Mouse (Mus musculus) C2C12 (cell line): Measurements from ENCODE around the gene Zfp819. TPM values are rescaled to one million over a fixed set of nuclear protein-coding genes. Genes with fewer than 3 reads are reported as not detected.
A peak's percentile ranks its signal among the peaks of the same experiment; 100 is the strongest.

Experiments
- H3K27me3 ChIP-seq: one replicate; pipeline ENCODE4 v1.6.1; 2011; ENCODE audit not compliant: control insufficient read depth, insufficient read depth, insufficient read length
- H3K36me3 ChIP-seq: one replicate; pipeline ENCODE4 v1.6.1; 2011; ENCODE audit not compliant: control insufficient read depth, insufficient read depth
- H3K4me3 ChIP-seq: one replicate; pipeline ENCODE4 v1.5.1; 2011; ENCODE audit warnings: mild to moderate bottlenecking, control low read depth; ENCODE audit not compliant: poor library complexity, insufficient read depth, severe bottlenecking
- H3K79me2 ChIP-seq: one replicate; pipeline ENCODE4 v1.6.1; 2011; ENCODE audit not compliant: control insufficient read depth, insufficient read depth
- H3K79me3 ChIP-seq: one replicate; pipeline ENCODE4 v1.6.1; 2011; ENCODE audit warnings: low read depth, control low read depth
- H3ac ChIP-seq: one replicate; pipeline ENCODE3; 2011; ENCODE audit warnings: low read depth; ENCODE audit not compliant: control insufficient read depth, insufficient read length
- CEBPB ChIP-seq: IDR thresholded peaks from one replicate; pipeline ENCODE4 v1.6.1; 2011; ENCODE audit warnings: low read depth, mild to moderate bottlenecking, control low read depth, moderate library complexity
- CTCF ChIP-seq: IDR thresholded peaks from one replicate; pipeline ENCODE4 v1.5.1; 2011; ENCODE audit not compliant: control insufficient read depth, insufficient read depth, insufficient read length
- FOSL1 ChIP-seq: IDR thresholded peaks from one replicate; pipeline ENCODE4 v1.8.0; 2011; ENCODE audit warnings: mild to moderate bottlenecking, low read length; ENCODE audit not compliant: poor library complexity, insufficient read depth, severe bottlenecking
- MAX ChIP-seq: IDR thresholded peaks from one replicate; pipeline ENCODE4 v1.6.1; 2011; ENCODE audit warnings: mild to moderate bottlenecking, control low read depth
- MYOD1 ChIP-seq: IDR thresholded peaks from one replicate; pipeline ENCODE4 v1.6.1; 2011; ENCODE audit warnings: low read depth; ENCODE audit not compliant: control insufficient read depth, insufficient read length
- MYOG ChIP-seq: IDR thresholded peaks from one replicate; pipeline ENCODE4 v1.6.1; 2011; ENCODE audit not compliant: control insufficient read depth, insufficient read length; ENCODE audit errors: extremely low read depth
- USF1 ChIP-seq: IDR thresholded peaks from one replicate; pipeline ENCODE4 v1.6.1; 2011; ENCODE audit warnings: low read depth, mild to moderate bottlenecking, control low read depth, moderate library complexity
- polyA plus RNA-seq: library from polyadenylated mRNA; unstranded; fragments of >200 nt; fragmentation: generic; extraction: Trizol; gene quantifications from one replicate; pipeline ENCODE4 v1.2.1, GENCODE M21; 2012; ENCODE audit warnings: missing spikeins

Gene Zfp819
- polyA plus RNA-seq, 1 experiment = not detected

DNA sequence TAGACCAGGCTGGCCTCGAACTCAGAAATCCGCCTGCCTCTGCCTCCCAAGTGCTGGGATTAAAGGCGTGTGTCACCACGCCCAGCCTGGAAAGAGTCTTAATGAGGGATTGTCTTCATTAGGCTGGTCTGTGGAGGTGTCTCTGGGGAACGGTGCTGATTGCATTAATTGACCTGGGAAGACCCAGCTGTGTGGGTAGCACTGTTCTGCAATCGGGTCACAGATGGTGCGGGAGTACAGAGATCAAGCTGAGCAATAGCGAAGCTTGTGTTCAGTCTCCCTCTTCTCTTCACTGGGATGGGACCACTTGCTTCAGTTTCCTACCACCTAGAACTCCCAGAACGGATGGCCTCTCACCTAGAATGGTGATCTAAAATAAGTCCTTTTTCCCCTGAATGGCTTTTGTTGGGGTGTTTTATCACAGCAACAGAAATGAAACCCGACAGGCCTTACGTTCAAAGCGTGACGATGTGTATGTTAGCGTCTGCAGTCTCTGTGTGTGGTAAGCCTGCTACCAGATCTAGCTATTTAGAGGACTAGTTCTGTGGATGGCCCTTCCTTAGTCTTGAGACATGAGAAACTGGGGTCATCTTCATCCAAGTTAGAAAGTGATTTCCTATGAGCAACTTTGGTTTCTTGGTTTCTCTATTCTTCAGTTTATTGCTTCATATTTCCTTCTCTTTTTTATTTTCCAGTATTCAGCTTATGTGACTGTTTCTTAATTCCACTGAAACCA is 7.0 kb downstream of the Zfp819 start:
- Histone ChIP-seq H3K36me3 (no peaks in the 10 kb centered on the region), H3K27me3 (peaks cover 16% of the 10 kb centered on the region), H3K79me3 (no peaks in the 10 kb centered on the region), H3ac (no peak overlapping the region), H3K79me2 (no peaks in the 10 kb centered on the region), H3K4me3 (no peak overlapping the region)
- TF ChIP-seq MYOG (no peak), CTCF (no peak), USF1 (no peak), MYOD1 (no peak), MAX (no peak), CEBPB (no peak), FOSL1 (no peak)

- H3K36me3 ChIP-seq = no peaks in the 10 kb centered on the region
- H3K4me3 ChIP-seq = no peak overlapping the region
- TF ChIP-seq MAX (no peak), MYOG (no peak), MYOD1 (no peak), USF1 (no peak), CEBPB (no peak), FOSL1 (no peak), CTCF (no peak)
- H3K79me2 ChIP-seq = no peaks in the 10 kb centered on the region
- no peak overlapping the region for H3ac ChIP-seq
- no peaks in the 10 kb centered on the region for H3K79me3 ChIP-seq
- H3K27me3 ChIP-seq = peaks cover 3% of the 10 kb centered on the region
These were observed 16.0 kb downstream of the Zfp819 start for GRCm38 (mm10) chr7:43622927-43623326.

- TF ChIP-seq MYOD1 (peak; percentile 15), FOSL1 (no peak)
- H3K79me3 ChIP-seq = no peaks in the 10 kb centered on the region
- H3K4me3 ChIP-seq = no peak overlapping the region
- no peak overlapping the region for H3ac ChIP-seq
- H3K27me3 ChIP-seq = peaks cover 3% of the 10 kb centered on the region
- no peaks in the 10 kb centered on the region for H3K36me3 ChIP-seq
- H3K79me2 ChIP-seq = no peaks in the 10 kb centered on the region
These were observed 16.9 kb downstream of the Zfp819 start for GRCm38 (mm10) chr7:43623819-43624218.

GRCm38 (mm10) chr7:43625065-43625464 is 18.1 kb downstream of the Zfp819 start:
- no peak overlapping the region for H3ac ChIP-seq
- H3K27me3 ChIP-seq = peaks cover 3% of the 10 kb centered on the region
- TF ChIP-seq MAX = no peak
- no peak for TF ChIP-seq MYOG
- no peak overlapping the region for H3K4me3 ChIP-seq
- H3K36me3 ChIP-seq = no peaks in the 10 kb centered on the region
- no peaks in the 10 kb centered on the region for H3K79me3 ChIP-seq
- no peaks in the 10 kb centered on the region for H3K79me2 ChIP-seq

- TF ChIP-seq MYOG = no peak
- no peak for TF ChIP-seq FOSL1
- Histone ChIP-seq H3K27me3 (peaks cover 3% of the 10 kb centered on the region), H3ac (no peak overlapping the region), H3K79me2 (no peaks in the 10 kb centered on the region), H3K4me3 (no peak overlapping the region), H3K36me3 (no peaks in the 10 kb centered on the region), H3K79me3 (no peaks in the 10 kb centered on the region)
These were observed 18.9 kb downstream of the Zfp819 start for GRCm38 (mm10) chr7:43625794-43626422.

DNA sequence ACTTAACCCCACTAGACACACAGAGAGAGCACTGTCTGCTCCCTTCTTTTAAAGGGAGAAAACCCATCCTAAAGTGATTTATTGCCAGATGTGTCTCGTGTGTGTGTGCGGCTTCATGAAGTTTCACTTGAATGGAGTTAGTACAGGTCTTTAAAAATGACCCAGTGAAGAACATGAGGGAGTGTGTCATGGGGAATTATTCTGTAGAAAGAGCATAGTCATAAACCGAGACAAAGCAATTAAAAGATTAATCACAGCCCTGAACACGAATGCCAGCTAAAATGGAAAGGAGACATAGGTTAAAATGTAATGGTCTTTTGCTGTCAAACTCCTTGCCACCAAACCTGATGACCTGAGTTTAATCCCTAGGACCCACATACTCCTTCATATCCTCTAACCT is 27.0 kb downstream of the Zfp819 start:
- Histone ChIP-seq H3K27me3 (no peaks in the 10 kb centered on the region), H3K36me3 (no peaks in the 10 kb centered on the region), H3K4me3 (no peak overlapping the region), H3K79me3 (no peaks in the 10 kb centered on the region), H3ac (no peak overlapping the region), H3K79me2 (no peaks in the 10 kb centered on the region)
- TF ChIP-seq CEBPB = no peak
- TF ChIP-seq MYOD1 = no peak
- TF ChIP-seq MYOG = no peak
- TF ChIP-seq FOSL1 = no peak
- TF ChIP-seq MAX = no peak
- no peak for TF ChIP-seq USF1
- TF ChIP-seq CTCF = no peak
